Mouse (Mus musculus) limb, embryonic 15.5 days (tissue): Measurements from ENCODE around the gene Rpl23a. TPM values are rescaled to one million over a fixed set of nuclear protein-coding genes. Genes with fewer than 3 reads are reported as not detected.
"Not testable (repeated sequence)": the region's sequence is repeated elsewhere in the genome, so short reads cannot be mapped to it uniquely, and the experiment has no call there.

ENCODE experiments used
- ATAC-seq: fragments of 200-750 bp; cut with Nextera tagmentation; 2 replicates; pipeline ENCODE4 v1.8.0; 2017; ENCODE audit warnings: low read depth, moderate TSS enrichment; ENCODE audit not compliant: insufficient number of reproducible peaks, low FRiP score, low TSS enrichment
- H3K27ac ChIP-seq: fragments of 300-500 bp; sonication (generic); 2 replicates; pipeline ENCODE4 v1.5.1; 2015; ENCODE audit warnings: moderate library complexity, mild to moderate bottlenecking, inconsistent platforms
- H3K27me3 ChIP-seq: fragments of 300-500 bp; sonication (generic); 2 replicates; pipeline ENCODE4 v1.6.1; 2015; ENCODE audit warnings: inconsistent platforms
- H3K36me3 ChIP-seq: fragments of 300-500 bp; sonication (generic); 2 replicates; pipeline ENCODE4 v1.6.1; 2015; ENCODE audit warnings: inconsistent platforms
- H3K4me1 ChIP-seq: fragments of 300-500 bp; sonication (generic); 2 replicates; pipeline ENCODE4 v1.6.1; 2015; ENCODE audit warnings: inconsistent platforms
- H3K4me2 ChIP-seq: fragments of 300-500 bp; sonication (generic); 2 replicates; pipeline ENCODE4 v1.6.1; 2015; ENCODE audit warnings: mild to moderate bottlenecking, inconsistent platforms
- H3K4me3 ChIP-seq: fragments of 300-500 bp; sonication (generic); 2 replicates; pipeline ENCODE4 v1.5.1; 2015; ENCODE audit warnings: mild to moderate bottlenecking, inconsistent platforms
- H3K9ac ChIP-seq: fragments of 300-500 bp; sonication (generic); 2 replicates; pipeline ENCODE4 v1.6.1; 2015; ENCODE audit warnings: inconsistent platforms
- H3K9me3 ChIP-seq: fragments of 300-500 bp; sonication (generic); 2 replicates; pipeline ENCODE4 v1.6.1; 2016; ENCODE audit warnings: inconsistent platforms
- WGBS: fragments of 180-500 bp; shearing (Covaris S2); methylation state at CpG from one replicate; pipeline ENCODE4 v1.1.7; 2015; 5-methylcytosine and 5-hydroxymethylcytosine counted together
- polyA plus RNA-seq: library from polyadenylated mRNA; unstranded; fragments of >200 nt; fragmentation: Nextera tagmentation; extraction: Ambion mirVana; gene quantifications from 2 replicates; pipeline ENCODE4 v1.2.1, GENCODE M21; 2015

Gene Rpl23a
- polyA plus RNA-seq, 1 experiment from 2014 or later = 1,454 TPM

DNA sequence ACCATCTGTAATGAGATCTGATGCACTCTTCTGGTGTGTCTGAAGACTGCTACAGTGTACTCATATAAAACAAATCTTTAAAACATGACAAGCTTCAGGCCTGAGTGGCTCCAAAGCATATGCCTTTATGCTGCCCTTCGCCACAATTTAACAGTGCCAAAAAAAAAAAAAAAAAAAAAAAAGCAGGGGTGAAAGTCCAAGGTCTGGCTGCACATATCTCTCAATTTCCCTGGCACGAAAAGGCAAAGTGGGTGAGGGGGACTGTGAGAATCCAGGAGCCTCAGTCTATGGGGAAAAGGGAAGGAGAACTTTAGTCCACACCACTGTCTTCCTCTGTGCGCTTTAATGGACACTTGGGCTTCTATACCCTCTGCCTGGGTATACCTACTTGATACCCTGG lies 19.0 kb upstream of the Rpl23a start:
- H3K4me3 ChIP-seq = no peak overlapping the region

DNA sequence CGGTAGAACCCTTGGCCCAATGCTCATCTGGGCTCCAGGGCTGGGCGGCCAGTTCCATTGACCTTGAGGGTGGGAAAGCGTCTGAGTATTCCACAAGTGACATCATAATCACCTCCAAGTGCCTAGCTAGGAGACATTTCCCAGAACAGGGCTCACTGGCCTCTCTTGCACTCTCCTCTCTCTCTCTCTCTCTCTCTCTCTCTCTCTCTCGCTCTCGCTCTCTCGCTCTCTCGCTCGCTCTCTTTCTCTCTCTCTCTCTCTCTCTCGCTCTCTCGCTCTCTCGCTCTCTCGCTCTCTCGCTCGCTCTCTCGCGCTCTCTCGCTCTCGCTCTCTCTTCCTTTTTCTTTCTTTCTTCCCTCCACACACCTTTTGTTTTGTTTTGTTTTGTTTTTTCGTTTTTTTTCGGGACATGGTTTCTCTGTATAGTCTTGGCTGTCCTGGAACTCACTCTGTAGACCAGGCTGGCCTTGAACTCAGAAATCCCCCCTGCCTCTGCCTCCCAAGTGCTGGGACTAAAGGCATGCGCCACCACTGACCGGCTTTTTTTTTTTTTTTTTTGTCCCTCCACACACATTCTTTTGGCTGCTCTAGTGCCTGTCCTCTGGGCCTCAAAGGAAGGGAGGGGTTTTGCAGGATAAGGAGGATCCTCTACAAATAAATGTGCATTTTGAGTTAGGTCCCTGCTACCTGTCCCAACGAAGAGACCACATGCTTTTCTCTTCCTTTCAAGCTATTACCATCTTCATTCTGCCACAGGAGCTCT lies 11.9 kb upstream of the Rpl23a start:
- Histone ChIP-seq H3K9me3 (no peaks in the 10 kb centered on the region), H3K4me1 (peaks cover 19% of the 10 kb centered on the region), H3K27me3 (no peaks in the 10 kb centered on the region), H3K4me3 (peak overlapping the region; percentile 53), H3K36me3 (peaks cover 27% of the 10 kb centered on the region), H3K9ac (0 out of 2 replicates have a peak overlapping the region, but pooled peaks have one; percentile 26), H3K27ac (peak overlapping the region; percentile 79), H3K4me2 (peak overlapping the region; percentile 68)
- WGBS = 67% methylated on average over 23 of the region's 23 CpGs
- ATAC-seq = no peak

More for the DNA sequence above, 19.0 kb upstream of the Rpl23a start:
- H3K9ac ChIP-seq = no peak overlapping the region
- no peaks in the 10 kb centered on the region for H3K9me3 ChIP-seq
- no peak for ATAC-seq
- H3K4me2 ChIP-seq = no peak overlapping the region
- H3K36me3 ChIP-seq = peaks cover 47% of the 10 kb centered on the region
- 91% methylated on average over 3 of the region's 3 CpGs for WGBS
- no peak overlapping the region for H3K27ac ChIP-seq
- no peaks in the 10 kb centered on the region for H3K27me3 ChIP-seq
- H3K4me1 ChIP-seq = no peaks in the 10 kb centered on the region

DNA sequence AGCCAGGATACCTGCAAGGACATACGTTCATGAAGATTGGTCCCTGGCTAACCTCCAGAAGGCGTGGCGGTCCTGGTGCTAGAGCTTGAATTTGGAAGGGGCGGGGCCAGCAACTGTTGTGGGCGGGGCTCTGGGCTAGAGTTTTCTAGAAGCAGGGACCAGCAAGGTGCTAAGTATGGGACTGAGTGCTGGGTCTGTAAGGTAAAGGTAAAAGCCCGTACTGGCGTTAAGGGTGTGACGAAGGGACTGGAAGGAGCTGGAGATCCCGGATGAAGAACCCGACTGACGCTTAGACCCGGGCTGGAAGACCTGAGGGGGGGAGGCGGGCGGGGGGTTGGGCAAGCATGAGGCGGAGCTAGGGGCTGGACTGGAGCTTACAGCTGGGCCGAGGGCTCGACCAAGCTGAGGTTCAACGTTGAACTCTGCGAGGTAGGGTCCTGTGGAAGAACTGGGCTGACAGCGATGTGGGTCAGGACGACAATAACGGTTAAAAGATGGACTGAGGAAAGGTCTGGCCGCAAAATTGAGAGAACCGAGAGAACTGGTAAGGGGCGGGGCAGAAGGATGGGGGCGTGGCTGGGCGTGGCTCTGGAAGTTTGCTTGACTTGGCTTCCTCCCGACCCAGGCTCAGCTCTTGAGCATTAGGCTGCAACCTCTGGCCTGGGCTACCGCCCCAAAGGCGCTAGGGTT lies 11.2 kb upstream of the Rpl23a start:
- Histone ChIP-seq H3K4me1 (peaks cover 26% of the 10 kb centered on the region), H3K4me2 (peak overlapping the region; percentile 68), H3K27ac (peak overlapping the region; percentile 79), H3K4me3 (peak overlapping the region; percentile 53), H3K27me3 (no peaks in the 10 kb centered on the region), H3K36me3 (peaks cover 28% of the 10 kb centered on the region), H3K9me3 (no peaks in the 10 kb centered on the region), H3K9ac (0 out of 2 replicates have a peak overlapping the region, but pooled peaks have one; percentile 26)
- peak; percentile 76 for ATAC-seq
- 4% methylated on average over 30 of the region's 30 CpGs for WGBS

GRCm38 (mm10) chr11:78193113-78193512 lies 9.7 kb upstream of the Rpl23a start, which contains the start of gene Proca1:
Gene Proca1 (plus strand): TSS chr11:78193392.
- H3K4me1 ChIP-seq = peaks cover 28% of the 10 kb centered on the region
- no peak within 1 kb of the TSS for H3K9ac ChIP-seq
- H3K27me3 ChIP-seq = no peaks in the 10 kb centered on the region
- 79% methylated on average over 1 of the region's 1 CpGs for WGBS
- ATAC-seq = no peak
- H3K9me3 ChIP-seq = no peaks in the 10 kb centered on the region
- H3K4me2 ChIP-seq = peak within 1 kb of the TSS; percentile 68
- peaks cover 28% of the 10 kb centered on the region for H3K36me3 ChIP-seq
- H3K27ac ChIP-seq = peak within 1 kb of the TSS; percentile 79
- peak within 1 kb of the TSS; percentile 53 for H3K4me3 ChIP-seq

- Histone ChIP-seq H3K9me3 (no peaks in the 10 kb centered on the region), H3K4me3 (peak overlapping the region; percentile 76), H3K27me3 (no peaks in the 10 kb centered on the region), H3K4me1 (peaks cover 27% of the 10 kb centered on the region), H3K36me3 (peaks cover 28% of the 10 kb centered on the region), H3K27ac (peak overlapping the region; percentile 99), H3K9ac (0 out of 2 replicates have a peak overlapping the region, but pooled peaks have one; percentile 89), H3K4me2 (peak overlapping the region; percentile 65)
- no peak for ATAC-seq
- WGBS = 51% methylated on average over 6 of the region's 6 CpGs
These were observed 6.7 kb upstream of the Rpl23a start for GRCm38 (mm10) chr11:78190041-78190440.

GRCm38 (mm10) chr11:78189234-78190040 lies 6.1 kb upstream of the Rpl23a start:
- WGBS = under 1% methylated on average over 42 of the region's 42 CpGs
- Histone ChIP-seq H3K27ac (peak overlapping the region; percentile 99), H3K9me3 (no peaks in the 10 kb centered on the region), H3K36me3 (peaks cover 28% of the 10 kb centered on the region), H3K9ac (peak overlapping the region; percentile 89), H3K4me2 (peak overlapping the region; percentile 65), H3K4me3 (peak overlapping the region; percentile 76), H3K27me3 (no peaks in the 10 kb centered on the region), H3K4me1 (peaks cover 21% of the 10 kb centered on the region)
- peak; percentile 68; the same call in 1 of the 2 replicates for ATAC-seq

GRCm38 (mm10) chr11:78188331-78189233 lies 5.2 kb upstream of the Rpl23a start, which contains the start of gene Rab34:
Gene Rab34 (plus strand): TSS chr11:78188430.
- peak within 1 kb of the TSS; percentile 65 for H3K4me2 ChIP-seq
- ATAC-seq = peak; percentile 90
- H3K27ac ChIP-seq = peak within 1 kb of the TSS; percentile 99
- H3K9me3 ChIP-seq = no peaks in the 10 kb centered on the region
- H3K36me3 ChIP-seq = peaks cover 28% of the 10 kb centered on the region
- peak within 1 kb of the TSS; percentile 76 for H3K4me3 ChIP-seq
- under 1% methylated on average over 78 of the region's 80 CpGs for WGBS
- no peaks in the 10 kb centered on the region for H3K27me3 ChIP-seq
- H3K4me1 ChIP-seq = peaks cover 23% of the 10 kb centered on the region
- peak within 1 kb of the TSS; percentile 89 for H3K9ac ChIP-seq

- not testable (repeated sequence) for H3K27ac ChIP-seq, H3K27me3 ChIP-seq, H3K4me2 ChIP-seq, H3K4me3 ChIP-seq, H3K9me3 ChIP-seq, H3K9ac ChIP-seq, ATAC-seq
- Histone ChIP-seq H3K4me1 (peaks cover 34% of the 10 kb centered on the region), H3K36me3 (peaks cover 24% of the 10 kb centered on the region)
- 94% methylated on average over 6 of the region's 6 CpGs for WGBS
These were observed 1.3 kb upstream of the Rpl23a start for GRCm38 (mm10) chr11:78184702-78185101.

DNA sequence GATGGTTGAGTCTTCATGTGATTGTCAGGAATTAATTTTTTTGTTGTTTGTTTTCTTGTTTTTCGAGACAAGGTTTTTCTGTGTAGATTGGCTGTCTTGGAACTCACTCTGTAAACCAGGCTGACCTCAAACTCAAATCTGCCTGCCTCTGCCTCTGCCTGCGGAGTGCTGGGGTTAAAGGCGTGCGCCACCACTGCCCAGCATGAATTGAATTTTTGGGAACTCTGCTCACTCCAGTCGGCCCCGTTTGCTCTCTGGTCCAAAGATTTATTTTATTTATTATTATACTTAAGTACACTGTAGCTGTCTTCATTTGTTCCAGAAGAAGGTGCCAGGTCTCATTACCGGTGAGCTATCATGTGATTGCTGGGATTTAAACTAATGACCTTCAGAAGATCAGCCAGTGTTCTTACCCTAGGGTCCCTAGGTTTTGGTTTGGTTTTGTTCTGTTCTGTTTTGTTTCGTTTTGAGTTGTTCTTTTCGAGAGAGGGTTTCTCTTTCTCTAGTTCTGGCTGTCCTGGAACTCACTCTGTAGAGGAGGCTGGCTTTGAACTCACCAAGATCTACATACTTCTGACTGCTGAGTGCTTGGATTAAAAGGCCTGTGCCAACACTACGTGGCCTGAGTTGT lies 615 bp upstream of the Rpl23a start:
- no peak for ATAC-seq
- Histone ChIP-seq H3K4me3 (peak overlapping the region; percentile 93), H3K9me3 (no peaks in the 10 kb centered on the region), H3K4me1 (peaks cover 37% of the 10 kb centered on the region), H3K27me3 (no peaks in the 10 kb centered on the region), H3K9ac (no peak overlapping the region), H3K36me3 (peaks cover 28% of the 10 kb centered on the region), H3K27ac (peak overlapping the region; percentile 96), H3K4me2 (peak overlapping the region; percentile 47)
- WGBS = 49% methylated on average over 10 of the region's 10 CpGs

GRCm38 (mm10) chr11:78182450-78182849 lies 934 bp downstream of the Rpl23a start:
- Histone ChIP-seq H3K27ac (0 out of 2 replicates have a peak overlapping the region, but pooled peaks have one; percentile 96), H3K9me3 (no peaks in the 10 kb centered on the region), H3K4me3 (peak overlapping the region; percentile 93), H3K9ac (peak overlapping the region; percentile 87), H3K4me2 (peak overlapping the region; percentile 49), H3K27me3 (no peaks in the 10 kb centered on the region), H3K36me3 (peaks cover 28% of the 10 kb centered on the region), H3K4me1 (peaks cover 41% of the 10 kb centered on the region)
- 9% methylated on average over 7 of the region's 7 CpGs for WGBS
- no peak for ATAC-seq
